Mouse (Mus musculus): ENCODE measurements around the gene Rap2b.

Gene Rap2b

GRCm38 (mm10) chr3:61391564-61391963, 30.1 kb downstream of the Rap2b start:
- DNase-seq: no peak

DNA sequence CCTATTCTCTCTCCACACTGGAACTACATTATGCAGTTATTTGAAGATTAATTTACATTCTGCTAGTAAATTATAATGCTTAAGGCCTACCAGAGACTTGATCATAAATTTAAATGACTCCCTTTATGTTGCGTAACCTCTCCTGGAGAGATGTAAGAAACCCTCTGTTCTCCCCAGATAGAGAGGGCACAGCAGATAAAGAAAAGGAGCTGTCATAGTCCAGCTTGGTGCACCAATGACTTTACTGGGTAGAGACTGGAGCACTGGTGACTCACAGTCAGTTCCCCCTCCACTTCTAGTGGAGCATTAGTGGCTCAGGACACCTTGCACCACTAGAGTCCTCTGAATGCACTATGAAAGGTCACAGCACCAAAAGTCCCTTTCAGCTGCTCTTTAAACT, 31.4 kb downstream of the Rap2b start:
- DNase-seq: no peak

- DNase-seq: no peak
These were observed 32.1 kb downstream of the Rap2b start for GRCm38 (mm10) chr3:61393520-61393919.

DNA sequence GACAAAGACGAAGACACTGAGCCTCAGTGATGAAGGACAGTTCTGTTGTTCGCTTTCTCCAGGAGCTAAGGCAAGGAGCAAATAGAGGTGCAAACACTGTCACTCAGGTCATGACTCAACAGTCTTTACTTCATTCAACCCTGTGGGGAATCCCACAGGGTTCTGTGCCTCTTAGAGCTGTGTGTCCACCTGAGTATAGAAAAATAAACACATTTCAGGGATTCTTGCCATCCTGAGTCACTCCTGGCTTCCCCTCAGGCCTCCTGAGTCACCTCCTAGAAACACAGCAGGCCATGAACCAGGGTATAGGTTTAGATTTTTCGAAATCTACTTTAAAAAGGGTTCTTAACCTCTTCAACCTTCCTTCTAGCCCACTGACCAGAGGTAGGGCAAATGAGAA, 33.9 kb downstream of the Rap2b start:
- no peak for DNase-seq

- no peak for DNase-seq
These were observed 35.3 kb downstream of the Rap2b start for GRCm38 (mm10) chr3:61396728-61397127.

DNA sequence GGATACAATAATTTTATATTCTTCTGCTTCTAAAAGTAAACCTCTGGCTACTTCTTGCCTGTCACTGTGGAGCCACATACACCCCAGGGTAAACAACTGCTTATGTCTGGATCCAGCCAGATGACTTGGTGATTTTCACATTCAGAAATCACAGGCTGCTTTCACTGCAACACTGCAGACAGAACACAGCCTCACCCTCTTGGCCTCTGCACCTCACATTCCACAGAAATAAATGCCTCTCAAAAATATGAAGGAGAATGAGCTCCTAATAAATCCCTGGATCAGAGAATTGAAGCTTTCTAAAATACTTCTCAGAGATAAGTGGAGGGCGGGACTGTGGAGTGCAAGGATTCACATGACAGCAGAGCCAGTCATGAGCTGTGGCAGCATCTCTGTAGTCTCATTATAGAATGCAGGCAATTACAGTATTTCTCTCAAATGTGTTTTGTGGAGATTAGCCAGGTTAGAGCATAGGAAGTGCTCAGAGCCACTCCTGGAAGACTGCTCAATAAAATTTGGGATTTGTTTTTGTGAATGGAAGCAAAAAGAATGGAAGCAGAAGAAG, 39.5 kb downstream of the Rap2b start:
- no peak for DNase-seq

DNA sequence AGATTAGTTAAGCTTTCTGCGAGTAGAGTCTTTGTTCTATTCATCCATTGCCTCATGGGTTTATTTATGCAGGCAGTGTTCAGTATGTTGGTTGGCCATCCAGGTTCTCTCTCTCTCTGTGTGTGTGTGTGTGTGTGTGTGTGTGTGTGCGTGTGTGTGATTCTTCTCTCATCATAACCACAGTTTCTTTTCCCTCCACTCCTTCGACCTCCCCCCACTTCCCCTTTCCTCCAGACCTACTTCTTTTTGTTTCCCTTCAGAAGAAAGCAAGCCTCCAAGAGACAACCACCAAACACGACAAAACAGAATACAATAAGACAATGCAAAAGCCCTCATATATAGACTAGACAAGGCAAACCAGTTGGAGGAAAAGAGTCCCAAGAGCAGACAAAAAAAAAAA, 45.5 kb downstream of the Rap2b start:
- no peak for DNase-seq

- peak in 1 of 2 experiments; percentile 8 for DNase-seq
These were observed 48.2 kb downstream of the Rap2b start for GRCm38 (mm10) chr3:61409683-61410082.

DNA sequence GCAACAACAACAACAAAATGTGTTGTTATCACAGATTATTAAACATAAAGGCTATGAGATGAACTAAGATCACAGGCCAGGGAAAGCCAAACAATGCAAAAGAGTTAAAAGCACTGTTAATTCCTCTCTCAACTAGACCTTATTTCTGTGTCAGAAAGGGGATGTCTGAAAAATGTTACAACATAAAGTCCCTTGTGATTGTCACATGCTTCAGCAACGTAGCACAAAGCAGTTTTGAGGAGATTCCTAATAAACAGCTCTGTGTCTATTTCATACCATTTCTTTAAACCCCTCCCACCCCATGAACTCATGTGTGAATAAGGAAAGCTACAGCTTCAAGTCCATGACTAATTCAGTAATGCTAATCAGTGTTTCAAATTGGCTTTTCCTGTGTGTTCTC, 54.4 kb downstream of the Rap2b start:
- no peak for DNase-seq
